Mouse (Mus musculus) hindbrain, embryonic 14.5 days (tissue): ENCODE results near the gene Tsc1. TPM values are rescaled to one million over a fixed set of nuclear protein-coding genes. Genes with fewer than 3 reads are reported as not detected.

Source experiments
- ATAC-seq: fragments of 200-750 bp; cut with Nextera tagmentation; 2 replicates; pipeline ENCODE4 v1.8.0; 2017; ENCODE audit warnings: moderate number of reproducible peaks, mild to moderate bottlenecking, moderate TSS enrichment, moderate library complexity; ENCODE audit not compliant: low FRiP score
- DNase-seq: peaks from one replicate; pipeline ENCODE4 v3.0.0-alpha.2; 2015; ENCODE audit warnings: low spot score
- H3K27ac ChIP-seq: fragments of 300-500 bp; sonication (generic); 2 replicates; pipeline ENCODE4 v1.5.1; 2014; ENCODE audit warnings: mild to moderate bottlenecking, moderate library complexity
- H3K27me3 ChIP-seq: fragments of 300-500 bp; sonication (generic); 2 replicates; pipeline ENCODE4 v1.6.1; 2014; ENCODE audit warnings: mild to moderate bottlenecking, low read length, mixed read lengths; ENCODE audit not compliant: control insufficient read depth, insufficient read depth
- H3K36me3 ChIP-seq: fragments of 300-500 bp; sonication (generic); replicated peaks from 2 replicates; pipeline ENCODE4 v1.6.1; 2014; ENCODE audit not compliant: control insufficient read depth, insufficient read depth
- H3K4me1 ChIP-seq: fragments of 300-500 bp; sonication (generic); replicated peaks from 2 replicates; pipeline ENCODE4 v1.6.1; 2014; ENCODE audit warnings: antibody characterized with exemption, low read length, mixed read lengths; ENCODE audit not compliant: control insufficient read depth, insufficient read depth
- H3K4me2 ChIP-seq: fragments of 300-500 bp; sonication (generic); replicated peaks from 2 replicates; pipeline ENCODE4 v1.6.1; 2014; ENCODE audit warnings: mild to moderate bottlenecking, moderate library complexity
- H3K4me3 ChIP-seq: fragments of 300-500 bp; sonication (generic); replicated peaks from 2 replicates; pipeline ENCODE4 v1.5.1; 2014; ENCODE audit warnings: mild to moderate bottlenecking, low read length
- H3K9ac ChIP-seq: fragments of 300-500 bp; sonication (generic); 2 replicates; pipeline ENCODE4 v1.6.1; 2014
- H3K9me3 ChIP-seq: fragments of 300-500 bp; sonication (generic); 2 replicates; pipeline ENCODE4 v1.6.1; 2016; ENCODE audit warnings: low read length; ENCODE audit not compliant: control insufficient read depth
- WGBS: fragments of 180-500 bp; shearing (Covaris S2); extraction: QIAGEN DNeasy Blood & Tissue Kit; methylation state at CpG from one replicate; pipeline ENCODE4 v1.1.7; 2014; 5-methylcytosine and 5-hydroxymethylcytosine counted together
- polyA plus RNA-seq: library from polyadenylated mRNA; unstranded; fragments of >200 nt; fragmentation: Nextera tagmentation; extraction: Ambion mirVana; gene quantifications from 2 replicates; pipeline ENCODE4 v1.2.1, GENCODE M21; 2014

Tsc1 gene
- polyA plus RNA-seq, 1 experiment from 2014 or later = 29.2 TPM

DNA sequence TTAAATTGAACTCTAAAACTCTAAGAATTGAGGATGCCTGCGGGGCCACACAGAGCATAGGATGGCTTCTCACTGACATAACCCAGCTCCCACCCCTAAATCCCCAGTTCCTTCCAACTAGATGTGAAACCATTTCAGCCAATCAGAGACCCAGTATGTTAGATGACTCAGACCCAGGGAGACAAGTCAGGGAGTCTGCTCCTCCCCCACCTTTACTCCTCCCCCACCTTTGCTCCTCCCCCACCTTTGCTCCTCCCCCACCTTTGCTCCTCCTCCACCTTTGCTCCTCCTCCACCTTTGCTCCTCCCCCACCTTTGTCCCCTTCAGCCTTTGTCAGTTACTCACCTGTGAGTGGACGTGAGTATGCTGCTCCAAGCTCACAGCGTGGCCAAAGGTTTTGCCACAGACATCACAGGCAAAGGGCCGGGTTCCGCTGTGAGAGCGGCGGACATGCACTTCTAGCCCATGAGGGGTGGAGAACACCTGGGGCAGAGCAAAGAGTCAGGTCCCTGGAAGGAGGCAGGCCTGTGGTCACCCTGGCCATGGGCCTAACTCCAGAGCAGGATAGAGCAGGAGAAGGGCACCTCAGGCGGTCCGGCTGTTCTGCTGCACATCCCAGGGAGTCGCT is 28.5 kb upstream of the Tsc1 start:
- H3K27me3 ChIP-seq = no peaks in the 10 kb centered on the region
- DNase-seq = no peak
- no peak overlapping the region for H3K9ac ChIP-seq
- ATAC-seq = no peak
- no peak overlapping the region for H3K27ac ChIP-seq
- 65% methylated on average over 10 of the region's 10 CpGs for WGBS
- H3K9me3 ChIP-seq = no peaks in the 10 kb centered on the region
- no peak overlapping the region for H3K4me3 ChIP-seq
- H3K36me3 ChIP-seq = no peaks in the 10 kb centered on the region
- no peak overlapping the region for H3K4me2 ChIP-seq
- no peaks in the 10 kb centered on the region for H3K4me1 ChIP-seq

DNA sequence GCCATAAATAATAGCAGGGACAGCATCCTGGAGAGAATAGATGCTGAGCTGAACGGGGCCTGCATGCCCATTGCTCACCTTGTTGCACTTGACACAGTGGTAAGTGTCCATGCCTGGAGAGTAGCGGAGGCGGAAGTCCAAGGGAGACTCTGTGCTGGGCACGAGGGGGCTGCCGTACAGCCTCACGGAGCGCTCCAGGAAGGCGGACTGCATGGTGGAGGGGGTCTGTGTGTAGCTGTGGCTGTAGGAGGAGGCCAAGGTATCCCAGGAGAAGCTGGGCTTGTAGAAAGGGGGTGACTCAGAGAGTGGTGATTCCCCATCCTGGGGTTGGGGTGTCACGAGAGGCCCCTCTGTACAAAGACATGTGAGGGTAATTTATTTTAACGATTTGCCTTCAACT is 27.4 kb upstream of the Tsc1 start:
- Histone ChIP-seq H3K4me2 (no peak overlapping the region), H3K9me3 (no peaks in the 10 kb centered on the region), H3K27ac (no peak overlapping the region), H3K4me3 (no peak overlapping the region), H3K36me3 (no peaks in the 10 kb centered on the region), H3K9ac (no peak overlapping the region), H3K27me3 (no peaks in the 10 kb centered on the region), H3K4me1 (no peaks in the 10 kb centered on the region)
- DNase-seq (no peak), ATAC-seq (no peak)
- WGBS = 92% methylated on average over 10 of the region's 10 CpGs

DNA sequence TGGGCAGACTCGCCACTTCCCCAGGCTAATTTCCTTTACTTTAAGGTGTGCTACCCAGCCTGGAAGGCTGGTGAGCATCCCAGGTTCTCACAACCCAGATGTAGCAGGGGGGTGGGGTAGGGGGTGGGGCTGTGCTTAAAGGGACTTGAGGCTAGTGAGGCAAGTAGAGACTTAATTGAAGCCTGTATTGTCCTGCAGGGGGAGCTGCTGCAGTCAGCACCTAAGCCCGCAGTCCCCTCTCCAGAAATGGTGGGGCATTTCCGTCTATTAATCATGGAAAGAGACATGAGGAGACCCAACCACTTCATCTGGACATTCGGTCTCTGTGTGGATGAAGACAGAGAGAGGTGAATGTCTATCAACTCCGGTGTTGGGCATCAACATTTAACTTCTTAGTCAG is 24.7 kb upstream of the Tsc1 start:
- no peaks in the 10 kb centered on the region for H3K36me3 ChIP-seq
- no peak for ATAC-seq

DNA sequence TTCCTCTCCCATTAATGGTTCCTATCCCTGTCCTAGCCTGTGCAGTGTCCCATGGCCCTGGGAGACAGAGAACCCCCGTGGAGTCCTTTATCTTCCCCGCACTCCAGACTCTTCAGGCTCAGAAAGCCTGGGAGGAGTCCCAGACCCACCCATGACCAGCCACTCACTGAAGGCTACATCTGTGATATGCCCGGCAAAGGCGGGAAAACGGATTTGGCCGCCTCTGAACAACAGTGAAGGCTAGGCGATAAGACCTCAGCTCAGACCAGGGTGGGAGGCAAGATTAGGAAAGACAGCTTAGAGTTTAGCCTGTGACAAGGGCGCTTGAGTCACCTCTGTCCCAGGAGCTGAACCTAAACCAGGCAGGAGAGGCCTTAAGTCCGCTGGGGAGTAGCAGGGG is 24.2 kb upstream of the Tsc1 start:
- Histone ChIP-seq H3K27me3 (peaks cover 13% of the 10 kb centered on the region), H3K4me2 (no peak overlapping the region), H3K9me3 (no peaks in the 10 kb centered on the region), H3K4me3 (no peak overlapping the region), H3K36me3 (no peaks in the 10 kb centered on the region), H3K27ac (no peak overlapping the region), H3K4me1 (no peaks in the 10 kb centered on the region), H3K9ac (no peak overlapping the region)
- 83% methylated on average over 9 of the region's 9 CpGs for WGBS
- DNase-seq = no peak
- no peak for ATAC-seq

More for the DNA sequence above, 24.7 kb upstream of the Tsc1 start:
- Histone ChIP-seq H3K4me1 (no peaks in the 10 kb centered on the region), H3K4me2 (no peak overlapping the region), H3K4me3 (no peak overlapping the region), H3K9me3 (no peaks in the 10 kb centered on the region), H3K9ac (no peak overlapping the region), H3K27me3 (peaks cover 8% of the 10 kb centered on the region), H3K27ac (no peak overlapping the region)
- DNase-seq = no peak
- WGBS = 34% methylated on average over 5 of the region's 5 CpGs

DNA sequence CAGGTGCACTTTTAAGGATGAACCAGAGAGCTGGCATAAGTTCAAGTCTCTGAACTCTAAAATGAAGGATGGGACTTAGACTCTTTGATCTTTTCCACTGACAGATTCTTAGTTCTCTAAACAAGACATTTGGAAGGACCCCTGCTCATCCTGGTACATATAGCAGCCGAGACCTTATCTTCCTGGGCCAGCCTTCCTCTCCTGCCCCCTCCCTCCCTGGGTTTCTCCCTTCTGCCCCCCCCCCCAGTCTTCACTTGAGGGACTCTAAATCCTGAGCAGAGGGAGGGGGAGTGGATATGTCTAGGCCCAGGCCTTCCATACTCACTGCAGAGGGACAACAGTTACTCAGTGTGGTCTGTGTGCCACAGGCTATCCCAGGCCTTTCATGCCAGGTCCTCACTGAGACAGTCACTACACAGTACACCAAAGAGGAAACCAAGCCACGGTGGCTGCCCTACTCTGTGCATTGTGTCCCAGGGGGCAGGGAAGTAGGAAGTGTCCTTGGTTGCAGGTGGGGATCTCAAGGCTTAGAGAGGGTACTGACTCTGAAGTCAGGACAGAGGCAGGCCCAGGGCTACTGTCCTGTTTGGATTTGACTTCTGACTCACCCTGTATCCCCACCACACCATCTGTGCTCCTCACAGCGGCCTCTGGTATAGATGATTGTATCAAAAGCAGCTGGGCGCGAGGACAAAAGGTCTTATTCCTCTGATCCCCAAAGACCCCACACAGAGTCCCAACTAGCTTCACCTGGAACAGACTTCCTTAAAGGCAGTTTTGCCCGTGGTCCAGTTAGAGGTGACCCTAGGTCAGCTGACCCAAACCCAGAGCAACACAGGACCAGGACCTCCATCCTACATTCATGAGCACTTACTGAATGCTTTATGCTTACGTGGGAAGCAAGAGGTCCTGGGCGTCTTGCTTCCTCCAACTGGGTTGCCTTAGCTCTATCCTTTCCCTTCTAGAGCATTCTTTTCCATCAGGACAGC is 23.2 kb upstream of the Tsc1 start:
- no peaks in the 10 kb centered on the region for H3K9me3 ChIP-seq
- no peak overlapping the region for H3K27ac ChIP-seq
- H3K4me1 ChIP-seq = no peaks in the 10 kb centered on the region
- H3K9ac ChIP-seq = no peak overlapping the region
- H3K4me2 ChIP-seq = no peak overlapping the region
- 79% methylated on average over 8 of the region's 8 CpGs for WGBS
- no peaks in the 10 kb centered on the region for H3K36me3 ChIP-seq
- H3K27me3 ChIP-seq = peaks cover 22% of the 10 kb centered on the region
- no peak overlapping the region for H3K4me3 ChIP-seq
- DNase-seq (no peak), ATAC-seq (no peak)

DNA sequence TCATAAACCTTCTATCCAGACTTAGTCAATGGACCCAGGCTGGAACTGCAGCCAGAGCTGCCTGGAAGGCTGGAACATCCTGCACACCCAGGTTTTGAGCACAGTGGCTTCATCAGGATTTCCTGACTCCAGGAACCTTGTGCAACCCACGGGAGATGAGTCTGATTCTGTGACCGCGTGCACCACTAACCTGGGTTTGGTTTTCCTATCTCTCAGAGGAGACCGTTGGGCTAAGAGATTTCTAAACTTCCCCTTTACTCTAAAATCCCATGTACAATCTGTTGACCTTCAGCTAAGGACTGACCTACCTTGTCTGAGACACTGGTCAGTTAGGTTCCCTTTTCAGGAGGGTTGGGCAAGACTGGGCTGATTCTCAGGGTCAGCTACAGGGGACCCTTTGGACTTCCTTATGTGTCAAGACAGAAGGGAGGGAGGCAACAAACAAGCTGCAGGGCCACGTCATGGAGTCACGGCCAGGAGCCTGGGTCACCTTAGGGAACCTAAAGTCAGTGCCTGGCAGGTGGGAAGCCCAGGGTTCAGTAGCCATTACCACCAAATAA is 22.2 kb upstream of the Tsc1 start:
- Histone ChIP-seq H3K36me3 (no peaks in the 10 kb centered on the region), H3K4me2 (no peak overlapping the region), H3K9ac (no peak overlapping the region), H3K27me3 (peaks cover 24% of the 10 kb centered on the region), H3K9me3 (no peaks in the 10 kb centered on the region), H3K27ac (no peak overlapping the region), H3K4me1 (no peaks in the 10 kb centered on the region), H3K4me3 (no peak overlapping the region)
- ATAC-seq (no peak), DNase-seq (no peak)
- WGBS = 83% methylated on average over 6 of the region's 6 CpGs

DNA sequence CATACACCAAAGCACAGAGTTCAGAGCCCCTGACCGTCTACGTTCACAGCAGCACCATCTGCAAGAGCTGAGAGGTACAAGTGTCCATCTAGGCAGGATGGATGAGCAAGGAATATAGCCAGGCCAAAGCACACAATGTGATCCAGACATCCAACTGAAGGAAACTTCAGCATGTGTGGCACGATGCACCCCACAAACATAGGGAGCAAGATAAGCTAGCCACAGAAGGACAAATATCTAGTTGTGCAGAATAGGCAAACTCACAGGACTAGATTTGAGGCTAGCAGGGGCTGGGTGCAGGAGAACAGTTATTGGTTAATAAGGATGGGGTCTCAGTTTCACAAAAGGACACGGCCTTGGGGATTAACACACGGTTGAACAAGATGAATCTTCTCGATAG is 21.7 kb upstream of the Tsc1 start:
- 80% methylated on average over 6 of the region's 6 CpGs for WGBS
- no peaks in the 10 kb centered on the region for H3K4me1 ChIP-seq
- DNase-seq (no peak), ATAC-seq (no peak)
- no peaks in the 10 kb centered on the region for H3K9me3 ChIP-seq
- H3K9ac ChIP-seq = no peak overlapping the region
- H3K27ac ChIP-seq = no peak overlapping the region
- H3K36me3 ChIP-seq = no peaks in the 10 kb centered on the region
- H3K4me3 ChIP-seq = no peak overlapping the region
- peaks cover 24% of the 10 kb centered on the region for H3K27me3 ChIP-seq
- no peak overlapping the region for H3K4me2 ChIP-seq

DNA sequence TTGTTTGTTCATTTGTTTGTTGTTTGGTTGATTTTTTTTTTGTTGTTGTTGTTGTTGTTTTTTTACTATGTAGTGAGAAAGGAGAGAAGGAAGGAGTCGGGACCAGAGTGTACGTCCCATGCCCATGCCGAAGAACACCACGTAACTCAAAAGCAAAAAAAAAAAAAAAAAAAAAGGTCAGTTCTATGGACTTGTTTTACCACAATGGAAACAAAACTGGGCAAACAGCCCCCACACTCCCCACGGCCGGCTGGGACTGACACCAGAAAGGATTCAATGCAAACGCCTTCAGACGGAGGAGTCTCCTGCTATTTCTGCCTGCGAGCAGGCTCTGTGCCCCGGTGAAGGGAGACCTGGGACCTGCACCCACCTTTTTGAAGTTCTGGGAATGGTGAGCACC is 20.5 kb upstream of the Tsc1 start:
- ATAC-seq (no peak), DNase-seq (no peak)
- Histone ChIP-seq H3K9me3 (no peaks in the 10 kb centered on the region), H3K4me3 (no peak overlapping the region), H3K9ac (no peak overlapping the region), H3K4me1 (no peaks in the 10 kb centered on the region), H3K27me3 (peaks cover 24% of the 10 kb centered on the region), H3K4me2 (no peak overlapping the region), H3K27ac (no peak overlapping the region), H3K36me3 (no peaks in the 10 kb centered on the region)
- 62% methylated on average over 10 of the region's 10 CpGs for WGBS

DNA sequence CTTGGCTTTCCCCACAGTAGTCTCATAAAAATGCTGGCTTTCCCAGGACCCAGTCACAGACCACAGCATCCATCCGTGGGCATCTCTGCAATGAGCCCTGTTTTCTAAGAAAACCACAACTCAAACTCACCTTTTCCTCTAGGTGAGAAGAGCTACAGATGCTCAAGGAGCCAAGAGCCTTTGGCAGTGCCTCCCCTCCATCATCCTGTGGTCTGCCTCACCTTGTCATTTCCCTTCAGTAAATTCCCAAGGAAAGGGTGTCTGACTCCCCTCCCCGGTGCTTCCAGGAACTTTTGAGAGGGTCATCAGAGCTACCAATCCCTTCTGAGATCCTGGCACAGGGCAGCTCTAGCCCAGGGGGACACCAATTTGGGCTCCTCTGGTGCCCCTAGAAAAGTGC is 19.9 kb upstream of the Tsc1 start:
- DNase-seq = no peak
- Histone ChIP-seq H3K4me2 (no peak overlapping the region), H3K4me3 (no peak overlapping the region)

More for the DNA sequence above, 19.9 kb upstream of the Tsc1 start:
- H3K27ac ChIP-seq = no peak overlapping the region
- no peak overlapping the region for H3K9ac ChIP-seq
- no peaks in the 10 kb centered on the region for H3K36me3 ChIP-seq
- 29% methylated on average over 2 of the region's 2 CpGs for WGBS
- H3K27me3 ChIP-seq = peaks cover 24% of the 10 kb centered on the region
- H3K4me1 ChIP-seq = no peaks in the 10 kb centered on the region
- no peaks in the 10 kb centered on the region for H3K9me3 ChIP-seq
- no peak for ATAC-seq
